Mouse (Mus musculus): ENCODE results near the gene Taf1. TPM values are rescaled to one million over a fixed set of nuclear protein-coding genes. Genes with fewer than 3 reads are reported as not detected.
A peak's percentile ranks its signal among the peaks of the same experiment; 100 is the strongest.
"Not testable (repeated sequence)": the region's sequence is repeated elsewhere in the genome, so short reads cannot be mapped to it uniquely, and the experiment has no call there.

Gene Taf1
- 40.9 and 47.0 TPM in 2 replicates for total RNA-seq (2012; rRNA removed)

- peak within 1 kb of the TSS; percentile 86 for H3K27ac ChIP-seq (ENCODE audit: insufficient read depth, low read depth, low read length, poor library complexity, severe bottlenecking)
Observed at GRCm38 (mm10) chrX:101532347-101533221, at the start of gene Taf1. TSS of gene Taf1 (plus strand) at chrX:101532734.

GRCm38 (mm10) chrX:101486487-101487152 lies 45.9 kb upstream of the Taf1 start:
- H3K9me3 ChIP-seq (ENCODE audit: control insufficient read depth, insufficient read depth, low read depth, low read length); H3K4me1 ChIP-seq (ENCODE audit: control insufficient read depth in 2 of 2, insufficient read depth in 2 of 2, low read length in 2 of 2, poor library complexity in 1 of 2); H3K4me3 ChIP-seq (ENCODE audit: insufficient read depth in 1 of 2, low read depth in 1 of 2, low read length in 2 of 2, poor library complexity in 1 of 2, severe bottlenecking in 1 of 2); H3K9ac ChIP-seq (ENCODE audit: insufficient read depth, low read depth, low read length, poor library complexity, severe bottlenecking); in situ Hi-C loops (cut with MboI; ENCODE audit: low sequenced_read_pairs in 2 of 2, unreplicated experiment in 2 of 2); H3K36me3 ChIP-seq (ENCODE audit: control insufficient read depth, insufficient read depth, low read length, poor library complexity, severe bottlenecking); H3K27ac ChIP-seq (ENCODE audit: insufficient read depth, low read depth, low read length, poor library complexity, severe bottlenecking): not testable (repeated sequence)
- TF ChIP-seq ZNF384 (IDR thresholded peaks at IDR 0.05; ENCODE audit: low read depth, low read length), result 0 out of 2 replicates have a peak, but pooled peaks have one; percentile 25
- peak; percentile 16 for DNase-seq (ENCODE audit: low read depth, low spot score)

More at GRCm38 (mm10) chrX:101532347-101533221, at the start of gene Taf1:
- Histone ChIP-seq H3K4me1 (ENCODE audit: control insufficient read depth in 2 of 2, insufficient read depth in 2 of 2, low read length in 2 of 2, poor library complexity in 1 of 2) (no peaks in the 10 kb centered on the region), H3K4me3 (ENCODE audit: insufficient read depth in 1 of 2, low read depth in 1 of 2, low read length in 2 of 2, poor library complexity in 1 of 2, severe bottlenecking in 1 of 2) (peak within 1 kb of the TSS; percentile 84 to 96), H3K9ac (ENCODE audit: insufficient read depth, low read depth, low read length, poor library complexity, severe bottlenecking) (peak within 1 kb of the TSS; percentile 93), H3K36me3 (ENCODE audit: control insufficient read depth, insufficient read depth, low read length, poor library complexity, severe bottlenecking) (peaks cover 5% of the 10 kb centered on the region), H3K9me3 (ENCODE audit: control insufficient read depth, insufficient read depth, low read depth, low read length) (no peaks in the 10 kb centered on the region)
- TF ChIP-seq ZC3H11A (IDR thresholded peaks at IDR 0.05; ENCODE audit: borderline replicate concordance, low read depth, low read length) (no peak), HCFC1 (IDR thresholded peaks at IDR 0.05; ENCODE audit: borderline replicate concordance, insufficient read depth, low read length) (no peak), ZNF384 (IDR thresholded peaks at IDR 0.05; ENCODE audit: low read depth, low read length) (peak; percentile 73)
- peak; percentile 90 for DNase-seq (ENCODE audit: low read depth, low spot score)
- in situ Hi-C loops (cut with MboI; ENCODE audit: low sequenced_read_pairs in 2 of 2, unreplicated experiment in 2 of 2), result no loop called here

GRCm38 (mm10) chrX:101504636-101505035 lies 27.9 kb upstream of the Taf1 start:
- in situ Hi-C loops (cut with MboI; ENCODE audit: low sequenced_read_pairs in 2 of 2, unreplicated experiment in 2 of 2), result loop anchor here in 1 of 2 experiments (25.0 kb wide), 1 partner anchor 417 kb away; the partner anchor contains the start of gene Slc7a3
- H3K4me1 ChIP-seq (ENCODE audit: control insufficient read depth in 2 of 2, insufficient read depth in 2 of 2, low read length in 2 of 2, poor library complexity in 1 of 2), result no peaks in the 10 kb centered on the region; a peak in 1 of 4 replicates
- no peak overlapping the region for H3K27ac ChIP-seq (ENCODE audit: insufficient read depth, low read depth, low read length, poor library complexity, severe bottlenecking)
- no peak for DNase-seq (ENCODE audit: low read depth, low spot score)
- H3K9me3 ChIP-seq (ENCODE audit: control insufficient read depth, insufficient read depth, low read depth, low read length), result no peaks in the 10 kb centered on the region
- H3K4me3 ChIP-seq (ENCODE audit: insufficient read depth in 1 of 2, low read depth in 1 of 2, low read length in 2 of 2, poor library complexity in 1 of 2, severe bottlenecking in 1 of 2), result no peak overlapping the region
- no peak for TF ChIP-seq MAFK (IDR thresholded peaks at IDR 0.05; ENCODE audit: insufficient read depth, low read depth, low read length)
- no peak for TF ChIP-seq CHD2 (IDR thresholded peaks at IDR 0.05; ENCODE audit: low read depth, low read length)
- TF ChIP-seq ZNF384 (IDR thresholded peaks at IDR 0.05; ENCODE audit: low read depth, low read length), result no peak
- no peak for TF ChIP-seq HCFC1 (IDR thresholded peaks at IDR 0.05; ENCODE audit: borderline replicate concordance, insufficient read depth, low read length)
- TF ChIP-seq ZC3H11A (IDR thresholded peaks at IDR 0.05; ENCODE audit: borderline replicate concordance, low read depth, low read length), result no peak
- no peak overlapping the region for H3K9ac ChIP-seq (ENCODE audit: insufficient read depth, low read depth, low read length, poor library complexity, severe bottlenecking)
- H3K36me3 ChIP-seq (ENCODE audit: control insufficient read depth, insufficient read depth, low read length, poor library complexity, severe bottlenecking), result no peaks in the 10 kb centered on the region

- Histone ChIP-seq H3K4me1 (ENCODE audit: control insufficient read depth in 2 of 2, insufficient read depth in 2 of 2, low read length in 2 of 2, poor library complexity in 1 of 2) (no peaks in the 10 kb centered on the region), H3K36me3 (ENCODE audit: control insufficient read depth, insufficient read depth, low read length, poor library complexity, severe bottlenecking) (no peaks in the 10 kb centered on the region), H3K9me3 (ENCODE audit: control insufficient read depth, insufficient read depth, low read depth, low read length) (no peaks in the 10 kb centered on the region), H3K9ac (ENCODE audit: insufficient read depth, low read depth, low read length, poor library complexity, severe bottlenecking) (no peak overlapping the region), H3K27ac (ENCODE audit: insufficient read depth, low read depth, low read length, poor library complexity, severe bottlenecking) (no peak overlapping the region), H3K4me3 (ENCODE audit: insufficient read depth in 1 of 2, low read depth in 1 of 2, low read length in 2 of 2, poor library complexity in 1 of 2, severe bottlenecking in 1 of 2) (no peak overlapping the region)
- no peak for TF ChIP-seq ZC3H11A (IDR thresholded peaks at IDR 0.05; ENCODE audit: borderline replicate concordance, low read depth, low read length)
- no peak for TF ChIP-seq HCFC1 (IDR thresholded peaks at IDR 0.05; ENCODE audit: borderline replicate concordance, insufficient read depth, low read length)
- no peak for TF ChIP-seq CHD2 (IDR thresholded peaks at IDR 0.05; ENCODE audit: low read depth, low read length)
- no peak for TF ChIP-seq ZNF384 (IDR thresholded peaks at IDR 0.05; ENCODE audit: low read depth, low read length)
- TF ChIP-seq MAFK (IDR thresholded peaks at IDR 0.05; ENCODE audit: insufficient read depth, low read depth, low read length), result no peak
- in situ Hi-C loops (cut with MboI; ENCODE audit: low sequenced_read_pairs in 2 of 2, unreplicated experiment in 2 of 2), result loop anchor here in 1 of 2 experiments (25.0 kb wide), 1 partner anchor 428 kb away; the partner anchor contains the start of gene Slc7a3
- DNase-seq (ENCODE audit: low read depth, low spot score), result no peak
Observed at GRCm38 (mm10) chrX:101515710-101516109, 16.8 kb upstream of the Taf1 start.

Measured in ES-E14 (cell line).